Mouse (Mus musculus): ENCODE measurements at regions not wholly inside any gene's neighbourhood (a gene's known extent, or its start where the extent isn't known, plus 50 kb on each side); places are given as distances from the start of the nearest gene placed in this dataset.
"Not testable (repeated sequence)": the region's sequence is repeated elsewhere in the genome, so short reads cannot be mapped to it uniquely, and the experiment has no call there.

- DNase-seq (ENCODE audit: low spot score) = not testable (repeated sequence)
Measured at GRCm38 (mm10) chr10:38704762-38705130, 116.8 kb downstream of the Rfpl4b start.

GRCm38 (mm10) chr10:38703954-38704761 is 117.4 kb downstream of the Rfpl4b start:
- DNase-seq (ENCODE audit: low spot score) = no peak

- no peak for DNase-seq (ENCODE audit: low spot score)
Measured at GRCm38 (mm10) chr10:38677453-38677852, 144.1 kb downstream of the Rfpl4b start.

- no peak for DNase-seq (ENCODE audit: low spot score)
Measured at GRCm38 (mm10) chr10:38668610-38669009, 153.0 kb downstream of the Rfpl4b start.

- no peak for DNase-seq (ENCODE audit: low spot score)
Measured at GRCm38 (mm10) chr10:38667841-38668240, 153.7 kb downstream of the Rfpl4b start.

GRCm38 (mm10) chr10:38635695-38636094 is 185.9 kb downstream of the Rfpl4b start:
- no peak for DNase-seq (ENCODE audit: low spot score)

- DNase-seq (ENCODE audit: low spot score) = no peak
Measured at GRCm38 (mm10) chr10:38629907-38630505, 191.6 kb downstream of the Rfpl4b start.

- DNase-seq (ENCODE audit: low spot score) = no peak
Measured at GRCm38 (mm10) chr10:38623399-38623798, 198.2 kb downstream of the Rfpl4b start.

GRCm38 (mm10) chr10:38609606-38610510 is 211.7 kb downstream of the Rfpl4b start:
- no peak for DNase-seq (ENCODE audit: low spot score)

GRCm38 (mm10) chr10:38586061-38586460 is 235.5 kb downstream of the Rfpl4b start:
- DNase-seq (ENCODE audit: low spot score) = no peak

- no peak for DNase-seq (ENCODE audit: low spot score)
Measured at GRCm38 (mm10) chr10:38575726-38576125, 245.9 kb downstream of the Rfpl4b start.

GRCm38 (mm10) chr10:38573728-38574127 is 247.9 kb downstream of the Rfpl4b start:
- DNase-seq (ENCODE audit: low spot score) = no peak

- DNase-seq (ENCODE audit: low spot score) = no peak
Measured at GRCm38 (mm10) chr10:38573146-38573545, 248.4 kb downstream of the Rfpl4b start.

GRCm38 (mm10) chr10:38567270-38567669 is 254.3 kb downstream of the Rfpl4b start:
- DNase-seq (ENCODE audit: low spot score) = no peak

GRCm38 (mm10) chr10:38566361-38566760 is 255.2 kb downstream of the Rfpl4b start:
- DNase-seq (ENCODE audit: low spot score) = no peak

- no peak for DNase-seq (ENCODE audit: low spot score)
Measured at GRCm38 (mm10) chr10:38555040-38555439, 266.5 kb downstream of the Rfpl4b start.

- peak; percentile 6 for DNase-seq (ENCODE audit: low spot score)
Measured at GRCm38 (mm10) chr10:38553688-38554680, 267.6 kb downstream of the Rfpl4b start.

- DNase-seq (ENCODE audit: low spot score) = no peak
Measured at GRCm38 (mm10) chr10:38553326-38553687, 268.3 kb downstream of the Rfpl4b start.

- no peak for DNase-seq (ENCODE audit: low spot score)
Measured at GRCm38 (mm10) chr10:38552350-38553076, 269.1 kb downstream of the Rfpl4b start.

- DNase-seq (ENCODE audit: low spot score) = no peak
Measured at GRCm38 (mm10) chr10:38540031-38540430, 281.5 kb downstream of the Rfpl4b start.

- no peak for DNase-seq (ENCODE audit: low spot score)
Measured at GRCm38 (mm10) chr10:38538766-38539165, 282.8 kb downstream of the Rfpl4b start.

Measured in ovary, postnatal 36 days (tissue).